Mouse (Mus musculus) embryonic fibroblast, embryonic 13.5 days (primary cell): Measurements from ENCODE around the gene Cenpu.

Experiments used
- CTCF ChIP-seq: IDR thresholded peaks from 2 replicates; pipeline ENCODE4 v1.5.1; 2011; ENCODE audit warnings: mild to moderate bottlenecking, control low read depth, low read length, moderate library complexity, borderline replicate concordance; ENCODE audit not compliant: insufficient read depth
- POLR2A ChIP-seq: IDR thresholded peaks from 2 replicates; pipeline ENCODE4 v1.6.1; 2011; ENCODE audit warnings: low read depth, mild to moderate bottlenecking, control low read depth, low read length, moderate library complexity

- TF ChIP-seq CTCF (no peak), POLR2A (no peak)
These were observed 27.0 kb downstream of the Cenpu start for GRCm38 (mm10) chr8:46578794-46579193.
